Mouse (Mus musculus) brain, embryonic 14.5 days (tissue): Measurements from ENCODE around the gene Hist2h2bb. TPM values are rescaled to one million over a fixed set of nuclear protein-coding genes. Genes with fewer than 3 reads are reported as not detected.
A peak's percentile ranks its signal among the peaks of the same experiment; 100 is the strongest.
"Not testable (repeated sequence)": the region's sequence is repeated elsewhere in the genome, so short reads cannot be mapped to it uniquely, and the experiment has no call there.

ENCODE experiments used
- DNase-seq: peaks from one replicate; pipeline ENCODE4 v3.0.0-alpha.2; 2011; ENCODE audit warnings: low read depth
- CTCF ChIP-seq: fragments of 200-500 bp; IDR thresholded peaks from 2 replicates; pipeline ENCODE4 v1.5.1; 2012; ENCODE audit warnings: inconsistent platforms, mild to moderate bottlenecking, moderate library complexity, borderline replicate concordance; ENCODE audit not compliant: insufficient read depth, insufficient read length; ENCODE audit errors: extremely low read depth
- POLR2A ChIP-seq: fragments of 200-500 bp; IDR thresholded peaks from 2 replicates; pipeline ENCODE4 v1.6.1; 2012; ENCODE audit warnings: mild to moderate bottlenecking, inconsistent platforms, borderline replicate concordance; ENCODE audit not compliant: poor library complexity, insufficient read depth, insufficient read length, severe bottlenecking; ENCODE audit errors: extremely low read depth
- polyA plus RNA-seq: library from polyadenylated mRNA; depleted of rRNA; stranded (reverse); fragments of >200 nt; gene quantifications from 2 replicates; pipeline ENCODE4 v1.2.3, GENCODE M21; 2012

Gene Hist2h2bb
- polyA plus RNA-seq, 1 experiment: 14.5 TPM

GRCm38 (mm10) chr3:96273591-96274465 lies 4.3 kb downstream of the Hist2h2bb start:
- no peak for DNase-seq
- no peak for TF ChIP-seq CTCF

- peak; percentile 58 for DNase-seq
- TF ChIP-seq POLR2A (no peak), CTCF (no peak; the same call in 1 of the 2 replicates)
Observed at GRCm38 (mm10) chr3:96277428-96277799, 7.9 kb downstream of the Hist2h2bb start.

- TF ChIP-seq POLR2A (peak; percentile 14; the same call in 1 of the 2 replicates), CTCF (peak; percentile 95)
- DNase-seq: peak; percentile 98
Observed at GRCm38 (mm10) chr3:96277800-96278624, 8.5 kb downstream of the Hist2h2bb start.

GRCm38 (mm10) chr3:96280660-96281059 lies 11.1 kb downstream of the Hist2h2bb start:
- no peak for TF ChIP-seq POLR2A
- no peak for TF ChIP-seq CTCF
- no peak for DNase-seq

GRCm38 (mm10) chr3:96284457-96284856 lies 14.9 kb downstream of the Hist2h2bb start:
- peak; percentile 57; the same call in 1 of the 2 replicates for TF ChIP-seq CTCF
- TF ChIP-seq POLR2A: no peak
- peak; percentile 68 for DNase-seq

- not testable (repeated sequence) for DNase-seq
Observed at GRCm38 (mm10) chr3:96287334-96287733, 17.8 kb downstream of the Hist2h2bb start.

- TF ChIP-seq POLR2A: no peak
- TF ChIP-seq CTCF: no peak
- no peak for DNase-seq
Observed at GRCm38 (mm10) chr3:96289201-96289600, 19.6 kb downstream of the Hist2h2bb start.

- DNase-seq: not testable (repeated sequence)
Observed at GRCm38 (mm10) chr3:96290727-96291126, 21.2 kb downstream of the Hist2h2bb start.

- TF ChIP-seq POLR2A (no peak), CTCF (no peak)
- peak; percentile 35 for DNase-seq
Observed at GRCm38 (mm10) chr3:96292641-96293040, 23.1 kb downstream of the Hist2h2bb start.

GRCm38 (mm10) chr3:96293368-96293767 lies 23.8 kb downstream of the Hist2h2bb start:
- no peak for TF ChIP-seq CTCF
- no peak for TF ChIP-seq POLR2A
- no peak for DNase-seq

- DNase-seq: no peak
Observed at GRCm38 (mm10) chr3:96293787-96294186, 24.2 kb downstream of the Hist2h2bb start, which contains the start of gene Fcgr1. TSS of gene Fcgr1 (minus strand) at chr3:96293969.

GRCm38 (mm10) chr3:96298360-96298759 lies 28.8 kb downstream of the Hist2h2bb start:
- no peak for TF ChIP-seq POLR2A
- TF ChIP-seq CTCF: no peak
- DNase-seq: no peak

More at GRCm38 (mm10) chr3:96293787-96294186, 24.2 kb downstream of the Hist2h2bb start, which contains the start of gene Fcgr1:
- no peak for TF ChIP-seq CTCF
- no peak for TF ChIP-seq POLR2A

GRCm38 (mm10) chr3:96299562-96299961 lies 30.0 kb downstream of the Hist2h2bb start:
- no peak for DNase-seq
- TF ChIP-seq CTCF (no peak), POLR2A (no peak)
